Comparison of ENCODE assay signal across 39 mouse cellular contexts in the genomic region with DNA sequence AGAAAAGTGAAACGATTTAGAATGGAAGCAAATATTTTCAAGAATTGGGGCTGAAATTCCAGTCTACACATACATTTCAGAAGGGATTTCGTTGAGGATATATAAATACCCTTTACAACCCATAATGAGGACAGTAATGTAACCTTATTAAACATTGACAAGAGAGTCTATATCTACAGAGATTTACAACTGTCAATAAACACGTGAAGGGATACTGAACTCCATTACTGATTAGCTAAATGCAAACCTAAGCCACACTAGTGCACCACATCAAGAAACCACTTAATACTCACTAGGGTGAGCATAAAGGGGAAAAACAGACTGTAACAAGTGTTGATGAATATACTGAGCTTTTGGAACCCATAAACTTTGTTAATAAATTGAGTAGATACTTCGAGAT. TPM values are rescaled to one million over a fixed set of nuclear protein-coding genes. Genes with fewer than 3 reads are reported as not detected.
"Had no signal": no experiment of that assay in that cellular context is flagged by ENCODE, and none has a peak within 500 bp of the region (broad histone marks: within the 10 kb centered on the region; RNA-seq: fewer than 3 reads in every experiment).

No protein-coding gene starts in this region.

- H3K4me3 ChIP-seq: embryonic facial prominence, embryonic 10.5 days; embryonic facial prominence, embryonic 12.5 days; embryonic facial prominence, embryonic 13.5 days; embryonic facial prominence, embryonic 15.5 days; erythroblast, embryonic 14.5 days; forebrain, embryonic 10.5 days; forebrain, embryonic 12.5 days; forebrain, embryonic 13.5 days; forebrain, embryonic 15.5 days; gastrocnemius, adult 2 months had no signal

- H3K27ac ChIP-seq: embryonic facial prominence, embryonic 10.5 days; embryonic facial prominence, embryonic 12.5 days; embryonic facial prominence, embryonic 13.5 days; embryonic facial prominence, embryonic 15.5 days; forebrain, embryonic 10.5 days; forebrain, embryonic 12.5 days; forebrain, embryonic 13.5 days; forebrain, embryonic 15.5 days; gastrocnemius, adult 2 months had no signal

- H3K4me1 ChIP-seq: embryonic facial prominence, embryonic 10.5 days; embryonic facial prominence, embryonic 12.5 days; embryonic facial prominence, embryonic 13.5 days; embryonic facial prominence, embryonic 15.5 days; forebrain, embryonic 10.5 days; forebrain, embryonic 12.5 days; forebrain, embryonic 13.5 days; forebrain, embryonic 15.5 days had no signal

- ATAC-seq: forebrain, embryonic 13.5 days; forebrain, embryonic 14.5 days; forebrain, embryonic 15.5 days; forebrain, embryonic 16.5 days; forebrain, postnatal 0 days had no signal

- H3K36me3 ChIP-seq: embryonic facial prominence, embryonic 10.5 days; embryonic facial prominence, embryonic 12.5 days; embryonic facial prominence, embryonic 13.5 days; embryonic facial prominence, embryonic 15.5 days; forebrain, embryonic 10.5 days; forebrain, embryonic 12.5 days; forebrain, embryonic 15.5 days had no signal

- H3K4me2 ChIP-seq: embryonic facial prominence, embryonic 12.5 days; embryonic facial prominence, embryonic 13.5 days; embryonic facial prominence, embryonic 15.5 days; forebrain, embryonic 12.5 days; forebrain, embryonic 13.5 days; forebrain, embryonic 15.5 days had no signal

- DNase-seq: cerebellum, adult 18-20 months; cerebellum, adult 2 months; cerebellum, adult 8-10 months; cerebellum, adult 9-10 months; cerebellum, adult 9-11 months; cerebellum, postnatal 10 days; cerebellum, postnatal 14 days; cerebellum, postnatal 25 days; cerebellum, postnatal 36 days; embryo, embryonic 11 days; forebrain, postnatal 0 days; gastrocnemius, adult 2 months; gastrocnemius, postnatal 10 days; gastrocnemius, postnatal 14 days; gastrocnemius, postnatal 25 days; gastrocnemius, postnatal 36 days; heart, adult 11 months had no signal

- H3K9ac ChIP-seq: embryonic facial prominence, embryonic 12.5 days; embryonic facial prominence, embryonic 13.5 days; embryonic facial prominence, embryonic 15.5 days; forebrain, embryonic 12.5 days; forebrain, embryonic 13.5 days; forebrain, embryonic 15.5 days; forebrain, postnatal 0 days had no signal

- H3K9me3 ChIP-seq: embryonic facial prominence, embryonic 10.5 days; embryonic facial prominence, embryonic 12.5 days; embryonic facial prominence, embryonic 13.5 days; embryonic facial prominence, embryonic 15.5 days; forebrain, embryonic 10.5 days; forebrain, embryonic 12.5 days; forebrain, embryonic 13.5 days; forebrain, embryonic 15.5 days had no signal

- H3K27me3 ChIP-seq: embryonic facial prominence, embryonic 12.5 days; embryonic facial prominence, embryonic 13.5 days; embryonic facial prominence, embryonic 15.5 days; forebrain, embryonic 12.5 days; forebrain, embryonic 13.5 days; forebrain, embryonic 15.5 days had no signal

RNA-seq across cellular contexts. Expression of a gene that starts 4.7 kb away (rescaled TPM):
- total RNA-seq: common myeloid progenitor, adult 5-6 weeks; forebrain, postnatal 0 days; gastrocnemius, adult 18-20 months; gastrocnemius, adult 2 months; gastrocnemius, adult 8-10 months; gastrocnemius, postnatal 25 days; gastrocnemius, postnatal 36 days; granulocyte monocyte progenitor cell, adult 5-6 weeks had no signal
- polyA plus RNA-seq: cerebellum, adult 2 months; cortical plate, adult 2 months; embryonic facial prominence, embryonic 10.5 days; embryonic facial prominence, embryonic 11.5 days; embryonic facial prominence, embryonic 12.5 days; embryonic facial prominence, embryonic 13.5 days; embryonic facial prominence, embryonic 14.5 days; embryonic facial prominence, embryonic 15.5 days; erythroblast, embryonic 14.5 days; forebrain, embryonic 10.5 days; forebrain, embryonic 11.5 days; forebrain, embryonic 12.5 days; forebrain, embryonic 13.5 days; forebrain, embryonic 14.5 days; forebrain, embryonic 15.5 days; forebrain, embryonic 16.5 days; forebrain, postnatal 0 days; frontal cortex, adult 2 months had no signal

RNA-seq across cellular contexts. Expression of a gene that starts 29.8 kb away (rescaled TPM):
- total RNA-seq: common myeloid progenitor, adult 5-6 weeks; forebrain, postnatal 0 days; gastrocnemius, adult 18-20 months; gastrocnemius, adult 2 months; gastrocnemius, adult 8-10 months; gastrocnemius, postnatal 10 days; gastrocnemius, postnatal 14 days; gastrocnemius, postnatal 25 days; gastrocnemius, postnatal 36 days; gastrocnemius, postnatal 4 days; granulocyte monocyte progenitor cell, adult 5-6 weeks had no signal
- polyA plus RNA-seq: cerebellum, adult 2 months; cortical plate, adult 2 months; embryonic facial prominence, embryonic 10.5 days; embryonic facial prominence, embryonic 11.5 days; embryonic facial prominence, embryonic 12.5 days; embryonic facial prominence, embryonic 13.5 days; embryonic facial prominence, embryonic 14.5 days; embryonic facial prominence, embryonic 15.5 days; erythroblast, embryonic 14.5 days; forebrain, embryonic 10.5 days; forebrain, embryonic 11.5 days; forebrain, embryonic 12.5 days; forebrain, embryonic 13.5 days; forebrain, embryonic 14.5 days; forebrain, embryonic 15.5 days; forebrain, embryonic 16.5 days; forebrain, postnatal 0 days; frontal cortex, adult 2 months; gonadal fat pad, adult 2 months had no signal

RNA-seq across cellular contexts. Expression of a gene that starts 54.4 kb away (rescaled TPM):
- total RNA-seq: common myeloid progenitor, adult 5-6 weeks; forebrain, postnatal 0 days; granulocyte monocyte progenitor cell, adult 5-6 weeks had no signal
- polyA plus RNA-seq: cerebellum, adult 2 months; embryonic facial prominence, embryonic 10.5 days; embryonic facial prominence, embryonic 11.5 days; embryonic facial prominence, embryonic 12.5 days; embryonic facial prominence, embryonic 13.5 days; embryonic facial prominence, embryonic 14.5 days; embryonic facial prominence, embryonic 15.5 days; erythroblast, embryonic 14.5 days; forebrain, embryonic 10.5 days; forebrain, embryonic 11.5 days; forebrain, embryonic 12.5 days; forebrain, embryonic 13.5 days; forebrain, embryonic 14.5 days; forebrain, embryonic 15.5 days; forebrain, embryonic 16.5 days; forebrain, postnatal 0 days; frontal cortex, adult 2 months had no signal
